Mouse (Mus musculus) fat pad, adult 2 months (tissue): ENCODE data around the gene Trim9.

Source experiments
- DNase-seq: peaks from one replicate; pipeline ENCODE4 v3.0.0-alpha.2; 2011; ENCODE audit warnings: low read depth, low spot score; ENCODE audit errors: extremely low read depth

The Trim9 gene

GRCm38 (mm10) chr12:70326393-70326792 lies 21.0 kb downstream of the Trim9 start:
- no peak for DNase-seq

- DNase-seq: no peak
Observed at GRCm38 (mm10) chr12:70325826-70326225, 21.6 kb downstream of the Trim9 start.

GRCm38 (mm10) chr12:70322790-70323189 lies 24.6 kb downstream of the Trim9 start:
- no peak for DNase-seq

- no peak for DNase-seq
Observed at GRCm38 (mm10) chr12:70316147-70316546, 31.3 kb downstream of the Trim9 start.

GRCm38 (mm10) chr12:70307881-70308280 lies 39.5 kb downstream of the Trim9 start:
- DNase-seq: no peak

- no peak for DNase-seq
Observed at GRCm38 (mm10) chr12:70307062-70307461, 40.4 kb downstream of the Trim9 start.

GRCm38 (mm10) chr12:70304014-70304413 lies 43.4 kb downstream of the Trim9 start:
- DNase-seq: no peak

- no peak for DNase-seq
Observed at GRCm38 (mm10) chr12:70303525-70303924, 43.9 kb downstream of the Trim9 start.

- no peak for DNase-seq
Observed at GRCm38 (mm10) chr12:70302022-70302720, 45.2 kb downstream of the Trim9 start.

GRCm38 (mm10) chr12:70293927-70294684 lies 53.3 kb downstream of the Trim9 start:
- no peak for DNase-seq

GRCm38 (mm10) chr12:70293165-70293926 lies 54.1 kb downstream of the Trim9 start:
- DNase-seq: no peak

- no peak for DNase-seq
Observed at GRCm38 (mm10) chr12:70285521-70285920, 61.9 kb downstream of the Trim9 start.

GRCm38 (mm10) chr12:70284979-70285378 lies 62.4 kb downstream of the Trim9 start:
- DNase-seq: no peak

- DNase-seq: no peak
Observed at GRCm38 (mm10) chr12:70283116-70283731, 64.2 kb downstream of the Trim9 start.

- DNase-seq: no peak
Observed at GRCm38 (mm10) chr12:70280930-70281329, 66.5 kb downstream of the Trim9 start.

- DNase-seq: no peak
Observed at GRCm38 (mm10) chr12:70280381-70280780, 67.0 kb downstream of the Trim9 start.

GRCm38 (mm10) chr12:70277071-70277939 lies 70.1 kb downstream of the Trim9 start:
- DNase-seq: no peak

- no peak for DNase-seq
Observed at GRCm38 (mm10) chr12:70269724-70270123, 77.7 kb downstream of the Trim9 start.

- no peak for DNase-seq
Observed at GRCm38 (mm10) chr12:70267314-70267713, 80.1 kb downstream of the Trim9 start.

GRCm38 (mm10) chr12:70266494-70266931 lies 80.9 kb downstream of the Trim9 start:
- no peak for DNase-seq
